Mouse (Mus musculus) adrenal gland, adult (tissue): ENCODE data around the gene Lck.

Experiments used
- DNase-seq, 2 experiments: peaks; one replicate each; pipeline ENCODE4 v3.0.0; 2022 to 2023; ENCODE audit warnings: low spot score in 1 of 2; ENCODE audit not compliant: inconsistent age in 2 of 2

Gene Lck

GRCm38 (mm10) chr4:129573430-129573829 is at the start of gene Lck:
TSS of gene Lck (minus strand) at chr4:129573641.
- DNase-seq, result peak in 1 of 2 experiments; percentile 30

GRCm38 (mm10) chr4:129622803-129623535 is 49.5 kb upstream of the Lck start:
- peak; percentile 46 to 61 for DNase-seq

GRCm38 (mm10) chr4:129622120-129622802 is 48.8 kb upstream of the Lck start:
- DNase-seq, result no peak

- DNase-seq, result peak; percentile 57 to 80
These were observed 47.9 kb upstream of the Lck start for GRCm38 (mm10) chr4:129621283-129621841.

GRCm38 (mm10) chr4:129620419-129621282 is 47.2 kb upstream of the Lck start:
- DNase-seq, result peak; percentile 40 to 52

GRCm38 (mm10) chr4:129618786-129619691 is 45.6 kb upstream of the Lck start, which contains the start of gene Iqcc:
TSS of gene Iqcc (minus strand) at chr4:129619099.
- peak; percentile 98 for DNase-seq

- peak in 1 of 2 experiments; percentile 51 for DNase-seq
These were observed 44.6 kb upstream of the Lck start for GRCm38 (mm10) chr4:129618031-129618430.

- peak in 1 of 2 experiments; percentile 31 for DNase-seq
These were observed 43.7 kb upstream of the Lck start for GRCm38 (mm10) chr4:129617121-129617641.

GRCm38 (mm10) chr4:129616631-129617030 is 43.2 kb upstream of the Lck start:
- peak in 1 of 2 experiments; percentile 29 for DNase-seq

- DNase-seq, result peak in 1 of 2 experiments; percentile 29
These were observed 42.4 kb upstream of the Lck start for GRCm38 (mm10) chr4:129615801-129616290.

GRCm38 (mm10) chr4:129614093-129614492 is 40.7 kb upstream of the Lck start, which contains the start of gene Dcdc2b:
TSS of gene Dcdc2b (minus strand) at chr4:129614257.
- peak in 1 of 2 experiments; percentile 31 for DNase-seq

GRCm38 (mm10) chr4:129610472-129610871 is 37.0 kb upstream of the Lck start:
- DNase-seq, result no peak

- DNase-seq, result no peak
These were observed 36.6 kb upstream of the Lck start for GRCm38 (mm10) chr4:129610026-129610425.

- DNase-seq, result no peak
These were observed 35.7 kb upstream of the Lck start for GRCm38 (mm10) chr4:129609139-129609631.

- DNase-seq, result peak; percentile 80 to 91
These were observed 35.1 kb upstream of the Lck start for GRCm38 (mm10) chr4:129608426-129609025.

- DNase-seq, result peak; percentile 88 to 95
These were observed 27.1 kb upstream of the Lck start, which contains the start of the genes Eif3i and Tmem234 for GRCm38 (mm10) chr4:129600233-129601158. TSS of gene Eif3i (minus strand) at chr4:129600648. TSS of gene Tmem234 (plus strand) at chr4:129600668.

GRCm38 (mm10) chr4:129588865-129589264 is 15.4 kb upstream of the Lck start:
- DNase-seq, result no peak
